Mouse (Mus musculus): ENCODE measurements around the gene Stard8. TPM values are rescaled to one million over a fixed set of nuclear protein-coding genes. Genes with fewer than 3 reads are reported as not detected.
"Not testable (repeated sequence)": the region's sequence is repeated elsewhere in the genome, so short reads cannot be mapped to it uniquely, and the experiment has no call there.

Gene Stard8
- total RNA-seq, 2 experiments from 2014 or later: 11.1 to 18.2 TPM

GRCm38 (mm10) chrX:99092704-99093103 is 89.7 kb downstream of the Stard8 start:
- DNase-seq: no peak
- no peak overlapping the region for H3K27ac ChIP-seq
- TF ChIP-seq CTCF (IDR thresholded peaks at IDR 0.05): no peak
- no peak overlapping the region for H3K4me3 ChIP-seq
- intact Hi-C loops (cut with DNase I): no loop called here

- intact Hi-C loops (cut with DNase I): loop anchor here (2.0 kb wide), 1 partner anchor 30 kb away; no protein-coding TSS in a partner anchor
- not testable (repeated sequence) for DNase-seq, H3K27ac ChIP-seq, H3K4me3 ChIP-seq
Measured at GRCm38 (mm10) chrX:99111088-99111724, 108.2 kb downstream of the Stard8 start.

- intact Hi-C loops (cut with DNase I): no loop called here
- no peak for TF ChIP-seq CTCF (IDR thresholded peaks at IDR 0.05)
- no peak for DNase-seq
- H3K27ac ChIP-seq: no peak overlapping the region
- H3K4me3 ChIP-seq: no peak overlapping the region
Measured at GRCm38 (mm10) chrX:99119510-99119909, 116.5 kb downstream of the Stard8 start.

Other genes with a start within 250 kb of the Stard8 start
- gene Ophn1, start 112.2 kb upstream of the Stard8 start, total RNA-seq (2021): 1 to 10 TPM; 3.5 to 3.9 TPM
- 10 to 100 TPM; 11.0 to 11.9 TPM for gene Yipf6, start 66.9 kb upstream of the Stard8 start, total RNA-seq (2021)
- gene Efnb1, start 132.9 kb downstream of the Stard8 start, total RNA-seq (2021): 1 to 10 TPM; 5.8 to 9.8 TPM